Mouse (Mus musculus) ES-Bruce4 (cell line): ENCODE data around the gene Runx2.

ENCODE experiments used
- CTCF ChIP-seq: IDR thresholded peaks from one replicate; pipeline ENCODE4 v1.8.1; 2011; ENCODE audit warnings: low read depth, low read length
- EP300 ChIP-seq: IDR thresholded peaks from 2 replicates; pipeline ENCODE4 v1.6.1; 2011; ENCODE audit warnings: low read depth, low read length; ENCODE audit not compliant: insufficient read depth
- POLR2A ChIP-seq: IDR thresholded peaks from one replicate; pipeline ENCODE4 v1.8.1; 2011; ENCODE audit warnings: low read length; ENCODE audit not compliant: insufficient read depth

GRCm38 (mm10) chr17:44608907-44609306 lies 205.7 kb downstream of the Runx2 start:
- TF ChIP-seq CTCF (no peak), POLR2A (no peak), EP300 (no peak)
